Mouse (Mus musculus) heart, postnatal 14 days (tissue): Measurements from ENCODE around the gene Slamf6. TPM values are rescaled to one million over a fixed set of nuclear protein-coding genes. Genes with fewer than 3 reads are reported as not detected.
"Not testable (repeated sequence)": the region's sequence is repeated elsewhere in the genome, so short reads cannot be mapped to it uniquely, and the experiment has no call there.

ENCODE experiments used
- DNase-seq, 2 experiments: peaks; one replicate each; pipeline ENCODE4 v3.0.0; 2021 to 2022
- intact Hi-C: fragments of 180-260 bp; cut with DNase I; formaldehyde crosslinking; loops from one replicate; pipeline ENCODE4 v1.15.1; 2025
- total RNA-seq, 2 experiments: library from RNA; stranded (reverse); gene quantifications; 2 replicates each; pipeline ENCODE4 v1.2.3; 2021

Slamf6 gene
- total RNA-seq, 2 experiments from 2014 or later: 0.79 to 3.5 TPM

- intact Hi-C loops: no loop called here
- no peak for DNase-seq
Measured at GRCm38 (mm10) chr1:171948946-171949508, 31.7 kb downstream of the Slamf6 start.

- intact Hi-C loops: no loop called here
- DNase-seq: no peak
Measured at GRCm38 (mm10) chr1:171955071-171955470, 37.8 kb downstream of the Slamf6 start.

GRCm38 (mm10) chr1:171957411-171957810, 40.1 kb downstream of the Slamf6 start:
- DNase-seq: no peak

GRCm38 (mm10) chr1:171960726-171961125, 43.4 kb downstream of the Slamf6 start:
- no peak for DNase-seq
- intact Hi-C loops: no loop called here

More at GRCm38 (mm10) chr1:171957411-171957810, 40.1 kb downstream of the Slamf6 start:
- intact Hi-C loops: no loop called here

- intact Hi-C loops: no loop called here
- DNase-seq: no peak
Measured at GRCm38 (mm10) chr1:171961704-171962103, 44.4 kb downstream of the Slamf6 start.

GRCm38 (mm10) chr1:171963613-171964012, 46.3 kb downstream of the Slamf6 start:
- intact Hi-C loops: no loop called here
- DNase-seq: no peak

GRCm38 (mm10) chr1:171966054-171966790, 48.9 kb downstream of the Slamf6 start:
- no peak for DNase-seq
- intact Hi-C loops: no loop called here

- intact Hi-C loops: no loop called here
- no peak for DNase-seq
Measured at GRCm38 (mm10) chr1:171969221-171969620, 51.9 kb downstream of the Slamf6 start.

GRCm38 (mm10) chr1:171970854-171971586, 53.7 kb downstream of the Slamf6 start:
- intact Hi-C loops: no loop called here
- DNase-seq: no peak

- DNase-seq, intact Hi-C loops: not testable (repeated sequence)
Measured at GRCm38 (mm10) chr1:171974361-171974760, 57.0 kb downstream of the Slamf6 start.

- intact Hi-C loops: no loop called here
Measured at GRCm38 (mm10) chr1:171975377-171975776, 58.1 kb downstream of the Slamf6 start.

GRCm38 (mm10) chr1:171975831-171976230, 58.5 kb downstream of the Slamf6 start:
- intact Hi-C loops: no loop called here
- DNase-seq: no peak

More at GRCm38 (mm10) chr1:171975377-171975776, 58.1 kb downstream of the Slamf6 start:
- DNase-seq: no peak

GRCm38 (mm10) chr1:171976826-171977539, 59.7 kb downstream of the Slamf6 start:
- intact Hi-C loops: no loop called here
- DNase-seq: no peak

- intact Hi-C loops: no loop called here
- DNase-seq: no peak
Measured at GRCm38 (mm10) chr1:171977891-171978290, 60.6 kb downstream of the Slamf6 start.

GRCm38 (mm10) chr1:171979969-171980730, 62.8 kb downstream of the Slamf6 start:
- DNase-seq: no peak

GRCm38 (mm10) chr1:171982170-171982569, 64.9 kb downstream of the Slamf6 start:
- DNase-seq: no peak
- intact Hi-C loops: no loop called here

More at GRCm38 (mm10) chr1:171979969-171980730, 62.8 kb downstream of the Slamf6 start:
- intact Hi-C loops: no loop called here

GRCm38 (mm10) chr1:171982740-171983139, 65.4 kb downstream of the Slamf6 start:
- intact Hi-C loops: no loop called here
- no peak for DNase-seq

GRCm38 (mm10) chr1:171983372-171984001, 66.2 kb downstream of the Slamf6 start:
- no peak for DNase-seq
- intact Hi-C loops: no loop called here

GRCm38 (mm10) chr1:171984121-171984520, 66.8 kb downstream of the Slamf6 start:
- intact Hi-C loops: no loop called here
- DNase-seq: no peak
